Mouse (Mus musculus): Measurements from ENCODE around the gene Map4k2. TPM values are rescaled to one million over a fixed set of nuclear protein-coding genes. Genes with fewer than 3 reads are reported as not detected.

The Map4k2 gene
- polyA plus RNA-seq, 1 experiment, result 24.6 TPM

- no peak for TF ChIP-seq GATA1 (IDR thresholded peaks at IDR 0.05; ENCODE audit: low read length)
Measured at GRCm38 (mm10) chr19:6377327-6378040, 36.5 kb downstream of the Map4k2 start.

- no peak for TF ChIP-seq GATA1 (IDR thresholded peaks at IDR 0.05; ENCODE audit: low read length)
Measured at GRCm38 (mm10) chr19:6380411-6381166, 39.7 kb downstream of the Map4k2 start.

- no peak for TF ChIP-seq GATA1 (IDR thresholded peaks at IDR 0.05; ENCODE audit: low read length)
Measured at GRCm38 (mm10) chr19:6381238-6381637, 40.3 kb downstream of the Map4k2 start.

GRCm38 (mm10) chr19:6382323-6382924 is 41.5 kb downstream of the Map4k2 start:
- no peak for TF ChIP-seq GATA1 (IDR thresholded peaks at IDR 0.05; ENCODE audit: low read length)

GRCm38 (mm10) chr19:6383470-6383869 is 42.5 kb downstream of the Map4k2 start:
- no peak for TF ChIP-seq GATA1 (IDR thresholded peaks at IDR 0.05; ENCODE audit: low read length)

GRCm38 (mm10) chr19:6384128-6384527 is 43.2 kb downstream of the Map4k2 start, which contains the start of gene Pygm:
TSS of gene Pygm (plus strand) at chr19:6384399.
- no peak for TF ChIP-seq GATA1 (IDR thresholded peaks at IDR 0.05; ENCODE audit: low read length)

GRCm38 (mm10) chr19:6384954-6385353 is 44.0 kb downstream of the Map4k2 start:
- no peak for TF ChIP-seq GATA1 (IDR thresholded peaks at IDR 0.05; ENCODE audit: low read length)

GRCm38 (mm10) chr19:6385419-6385818 is 44.5 kb downstream of the Map4k2 start:
- TF ChIP-seq GATA1 (IDR thresholded peaks at IDR 0.05; ENCODE audit: low read length), result no peak

GRCm38 (mm10) chr19:6385821-6386220 is 44.9 kb downstream of the Map4k2 start:
- TF ChIP-seq GATA1 (IDR thresholded peaks at IDR 0.05; ENCODE audit: low read length), result no peak

- TF ChIP-seq GATA1 (IDR thresholded peaks at IDR 0.05; ENCODE audit: low read length), result no peak
Measured at GRCm38 (mm10) chr19:6386234-6386633, 45.3 kb downstream of the Map4k2 start.

GRCm38 (mm10) chr19:6388006-6388405 is 47.1 kb downstream of the Map4k2 start:
- no peak for TF ChIP-seq GATA1 (IDR thresholded peaks at IDR 0.05; ENCODE audit: low read length)

GRCm38 (mm10) chr19:6389803-6390202 is 48.9 kb downstream of the Map4k2 start:
- TF ChIP-seq GATA1 (IDR thresholded peaks at IDR 0.05; ENCODE audit: low read length), result no peak

GRCm38 (mm10) chr19:6390251-6390650 is 49.3 kb downstream of the Map4k2 start:
- no peak for TF ChIP-seq GATA1 (IDR thresholded peaks at IDR 0.05; ENCODE audit: low read length)

- TF ChIP-seq GATA1 (IDR thresholded peaks at IDR 0.05; ENCODE audit: low read length), result no peak
Measured at GRCm38 (mm10) chr19:6392743-6393393, 51.9 kb downstream of the Map4k2 start.

- no peak for TF ChIP-seq GATA1 (IDR thresholded peaks at IDR 0.05; ENCODE audit: low read length)
Measured at GRCm38 (mm10) chr19:6393637-6394036, 52.7 kb downstream of the Map4k2 start.

- TF ChIP-seq GATA1 (IDR thresholded peaks at IDR 0.05; ENCODE audit: low read length), result no peak
Measured at GRCm38 (mm10) chr19:6396237-6396636, 55.3 kb downstream of the Map4k2 start.
